Mouse (Mus musculus) CH12.LX (cell line): Measurements from ENCODE around the gene Cox15. TPM values are rescaled to one million over a fixed set of nuclear protein-coding genes. Genes with fewer than 3 reads are reported as not detected.

Experiments used
- DNase-seq: peaks from one replicate; pipeline ENCODE4 v3.0.0-alpha.2; 2013; ENCODE audit errors: extremely low read depth
- H3K27ac ChIP-seq: 2 replicates; pipeline ENCODE4 v1.5.1; 2012; ENCODE audit warnings: low read depth, mild to moderate bottlenecking, control low read depth, moderate library complexity; ENCODE audit not compliant: insufficient read depth
- H3K27me3 ChIP-seq: replicated peaks from 2 replicates; pipeline ENCODE3; 2012; ENCODE audit warnings: inconsistent platforms
- H3K36me3 ChIP-seq, 2 experiments: replicated peaks in 1 of 2; 2 replicates each; pipeline versions ENCODE3 to v1.6.1; 2012; ENCODE audit warnings: inconsistent platforms in 1 of 2, low read length in 1 of 2, mild to moderate bottlenecking in 1 of 2, mixed read lengths in 1 of 2, moderate library complexity in 1 of 2; ENCODE audit not compliant: control insufficient read depth in 1 of 2, insufficient read depth in 1 of 2
- H3K4me1 ChIP-seq, 2 experiments: 2 replicates each; pipeline ENCODE4 v1.6.1; 2012; ENCODE audit warnings: inconsistent platforms in 1 of 2, moderate library complexity in 1 of 2; ENCODE audit not compliant: insufficient read depth in 2 of 2, control insufficient read depth in 1 of 2
- H3K4me2 ChIP-seq: 2 replicates; pipeline ENCODE4 v1.6.1; 2012; ENCODE audit warnings: low read depth, mild to moderate bottlenecking, control low read depth; ENCODE audit not compliant: poor library complexity, insufficient read depth, severe bottlenecking
- H3K4me3 ChIP-seq, 3 experiments: fragments of 150-350 bp in 1 of 3; sonication (generic) in 1 of 3; replicated peaks in 1 of 3; 2 replicates each; pipeline versions ENCODE3 to v1.5.1; 2011 to 2012; ENCODE audit warnings: low read depth in 2 of 3, low read length in 2 of 3, mild to moderate bottlenecking in 2 of 3, moderate library complexity in 2 of 3, control low read depth in 1 of 3, improper control_type of control experiment in 1 of 3, inconsistent platforms in 1 of 3, mixed read lengths in 1 of 3; ENCODE audit not compliant: poor library complexity in 1 of 3
- H3K79me2 ChIP-seq: replicated peaks from 2 replicates; pipeline ENCODE4 v1.6.1; 2012; ENCODE audit warnings: mild to moderate bottlenecking, moderate library complexity; ENCODE audit not compliant: control insufficient read depth, poor library complexity, insufficient read depth, severe bottlenecking; ENCODE audit errors: extremely low read depth
- H3K9ac ChIP-seq: 2 replicates; pipeline ENCODE4 v1.6.1; 2012; ENCODE audit warnings: low read depth, mild to moderate bottlenecking, control low read depth, moderate library complexity; ENCODE audit not compliant: insufficient read depth
- H3K9me3 ChIP-seq: replicated peaks from 2 replicates; pipeline ENCODE3; 2012; ENCODE audit warnings: low read length, inconsistent platforms, mixed read lengths
- BHLHE40 ChIP-seq: IDR thresholded peaks from 2 replicates; pipeline ENCODE4 v1.6.1; 2011; ENCODE audit warnings: mild to moderate bottlenecking, low read depth, low read length, improper control_type of control experiment
- CHD1 ChIP-seq: IDR thresholded peaks from 2 replicates; pipeline ENCODE4 v1.6.1; 2012; ENCODE audit warnings: low read depth, low read length, improper control_type of control experiment, inconsistent platforms
- CTCF ChIP-seq, 2 experiments: IDR thresholded peaks in 1 of 2; conservative IDR thresholded peaks in 1 of 2; 2 replicates each; pipeline ENCODE4 v1.5.1; 2011 to 2012; ENCODE audit warnings: low read depth in 2 of 2, low read length in 2 of 2, improper control_type of control experiment in 1 of 2, inconsistent platforms in 1 of 2, mild to moderate bottlenecking in 1 of 2, moderate library complexity in 1 of 2
- ETS1 ChIP-seq: conservative IDR thresholded peaks from 2 replicates; pipeline ENCODE4 v1.6.1; 2012; ENCODE audit warnings: low read depth, mild to moderate bottlenecking, inconsistent platforms, low read length, improper control_type of control experiment, moderate library complexity
- GABPA ChIP-seq: IDR thresholded peaks from 2 replicates; pipeline ENCODE4 v1.6.1; 2012; ENCODE audit warnings: low read depth, low read length, improper control_type of control experiment, inconsistent platforms; ENCODE audit not compliant: insufficient replicate concordance
- JUND ChIP-seq: conservative IDR thresholded peaks from 2 replicates; pipeline ENCODE4 v1.6.1; 2011; ENCODE audit warnings: low read depth, low read length, improper control_type of control experiment
- MAX ChIP-seq: IDR thresholded peaks from 2 replicates; pipeline ENCODE4 v1.6.1; 2011; ENCODE audit warnings: low read length, improper control_type of control experiment
- MAZ ChIP-seq: IDR thresholded peaks from 2 replicates; pipeline ENCODE4 v1.6.1; 2012; ENCODE audit warnings: low read depth, mild to moderate bottlenecking, inconsistent platforms, low read length, improper control_type of control experiment, moderate library complexity
- MEF2A ChIP-seq: IDR thresholded peaks from 2 replicates; pipeline ENCODE4 v1.6.1; 2014; ENCODE audit warnings: low read depth, mild to moderate bottlenecking, inconsistent platforms, low read length, improper control_type of control experiment, borderline replicate concordance
- MXI1 ChIP-seq: IDR thresholded peaks from 2 replicates; pipeline ENCODE4 v1.6.1; 2011; ENCODE audit warnings: mild to moderate bottlenecking, low read depth, low read length, improper control_type of control experiment
- MYC ChIP-seq: IDR thresholded peaks from 2 replicates; pipeline ENCODE4 v1.6.1; 2011; ENCODE audit warnings: low read depth, mild to moderate bottlenecking, improper control_type of control experiment, low read length
- NELFE ChIP-seq: IDR thresholded peaks from 2 replicates; pipeline ENCODE4 v1.6.1; 2011; ENCODE audit warnings: low read depth, low read length, improper control_type of control experiment
- RAD21 ChIP-seq: IDR thresholded peaks from 2 replicates; pipeline ENCODE4 v1.6.1; 2011; ENCODE audit warnings: low read depth, mild to moderate bottlenecking, low read length, improper control_type of control experiment, moderate library complexity
- SMC3 ChIP-seq: IDR thresholded peaks from 2 replicates; pipeline ENCODE4 v1.6.1; 2011; ENCODE audit warnings: low read depth, low read length, improper control_type of control experiment
- TBP ChIP-seq: conservative IDR thresholded peaks from 2 replicates; pipeline ENCODE4 v1.6.1; 2011; ENCODE audit warnings: low read depth, low read length, improper control_type of control experiment
- ZKSCAN1 ChIP-seq: IDR thresholded peaks from 2 replicates; pipeline ENCODE4 v1.6.1; 2012; ENCODE audit warnings: low read depth, inconsistent platforms, low read length, improper control_type of control experiment, borderline replicate concordance
- ZMIZ1 ChIP-seq: IDR thresholded peaks from 2 replicates; pipeline ENCODE4 v1.6.1; 2012; ENCODE audit warnings: low read depth, mild to moderate bottlenecking, inconsistent platforms, low read length, improper control_type of control experiment
- dilution Hi-C: fragments of 300-500 bp; cut with MboI; formaldehyde crosslinking; loops from 2 replicates; pipeline ENCODE4 v1.14.3; 2020; ENCODE audit warnings: low sequenced_read_pairs; ENCODE audit not compliant: extremely low pct_unique_long_range_greater_than_20kb, extremely low pct_ligation_motif_present
- in situ Hi-C: fragments of 300-500 bp; cut with MboI; formaldehyde crosslinking; loops from 3 replicates; pipeline ENCODE4 v1.14.3; 2019; ENCODE audit warnings: low sequenced_read_pairs, low pct_ligation_motif_present, low pct_unique_long_range_greater_than_20kb, mixed read lengths
- polyA plus RNA-seq: library from polyadenylated mRNA; unstranded; fragments of >175 nt; gene quantifications from 2 replicates; pipeline ENCODE4 v1.2.1, GENCODE M21; 2012; ENCODE audit warnings: low read depth; ENCODE audit not compliant: insufficient read length
- total RNA-seq, 2 experiments: library from RNA; depleted of rRNA; stranded (reverse); fragments of 300-350 nt in 1 of 2; fragments of >200 nt in 1 of 2; gene quantifications; 2 replicates each; pipeline ENCODE4 v1.2.3; 2012 to 2014

Gene Cox15
- total and polyA plus RNA-seq, 3 experiments = 17.4 to 26.9 (median 18.1) TPM

DNA sequence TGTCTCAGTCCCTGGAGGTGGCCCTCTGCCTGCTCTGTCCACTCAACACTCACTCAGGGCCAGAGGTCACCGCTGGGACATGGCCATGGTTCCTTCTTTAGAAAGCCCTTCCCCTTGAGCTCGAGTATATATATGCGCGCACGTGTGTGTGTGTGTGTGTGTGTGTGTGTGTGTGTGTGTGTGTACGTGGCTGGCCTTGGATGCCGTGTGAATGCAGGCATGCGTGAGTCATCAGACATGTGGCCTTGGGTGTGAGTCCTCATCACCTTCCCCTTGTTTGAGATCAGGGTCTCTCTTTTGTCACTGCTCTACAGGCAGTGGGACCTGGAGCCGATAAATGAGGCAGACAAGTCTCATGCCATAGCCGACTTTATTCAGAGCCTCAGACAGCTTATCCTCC is 29.3 kb downstream of the Cox15 start:
- no peak overlapping the region for H3K27ac ChIP-seq
- no peak overlapping the region for H3K4me2 ChIP-seq
- no peak overlapping the region for H3K9ac ChIP-seq
- H3K79me2 ChIP-seq = no peaks in the 10 kb centered on the region
- dilution Hi-C loops = no loop called here
- no peak overlapping the region for H3K4me3 ChIP-seq
- peaks cover 25 to 74% of the 10 kb centered on the region in 2 experiments for H3K36me3 ChIP-seq
- H3K9me3 ChIP-seq = peaks cover 20% of the 10 kb centered on the region
- H3K27me3 ChIP-seq = no peaks in the 10 kb centered on the region
- no peak for DNase-seq
- peaks cover 16 to 58% of the 10 kb centered on the region in 2 experiments for H3K4me1 ChIP-seq
- no peak for TF ChIP-seq JUND
- TF ChIP-seq ETS1 = no peak
- no peak for TF ChIP-seq MEF2A
- TF ChIP-seq TBP = no peak
- TF ChIP-seq ZKSCAN1 = no peak
- no peak for TF ChIP-seq CTCF (conservative IDR thresholded peaks at IDR 0.05 in 1 of 2, IDR thresholded peaks at IDR 0.05 in 1 of 2; ENCODE audit: low read depth in 2 of 2, low read length in 2 of 2)
- TF ChIP-seq GABPA = no peak
- no peak for TF ChIP-seq MAZ
- no peak for TF ChIP-seq ZMIZ1
- TF ChIP-seq MXI1 = no peak
- TF ChIP-seq SMC3 = no peak
- TF ChIP-seq, all 38 proteins: peak for 0
- in situ Hi-C loops = no loop called here

DNA sequence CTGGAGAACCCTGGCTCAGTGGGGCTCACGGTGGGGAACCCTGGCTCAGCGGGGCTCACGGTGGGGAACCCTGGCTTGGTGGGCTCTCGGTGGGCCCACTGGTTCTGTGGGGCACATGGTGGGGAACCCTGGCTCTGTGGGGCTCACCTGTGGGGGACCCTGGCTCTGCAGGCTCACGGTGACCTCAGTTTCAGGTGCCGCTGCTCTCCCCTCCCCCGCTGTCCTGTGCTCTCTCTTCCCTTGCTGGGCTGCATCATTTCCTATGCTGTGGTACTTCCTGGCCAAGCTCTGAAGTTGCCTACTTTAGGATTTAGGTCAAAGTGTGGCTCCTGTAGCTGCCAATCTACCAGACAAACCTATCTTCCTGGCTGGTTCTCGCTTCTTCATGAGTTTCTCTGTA is 29.9 kb downstream of the Cox15 start:
- dilution Hi-C loops = no loop called here
- H3K9ac ChIP-seq = no peak overlapping the region
- no peaks in the 10 kb centered on the region for H3K79me2 ChIP-seq
- peaks cover 20% of the 10 kb centered on the region for H3K9me3 ChIP-seq
- H3K27me3 ChIP-seq = no peaks in the 10 kb centered on the region
- H3K4me1 ChIP-seq = peaks cover 13 to 53% of the 10 kb centered on the region in 2 experiments
- peaks cover 24 to 74% of the 10 kb centered on the region in 2 experiments for H3K36me3 ChIP-seq
- no peak for TF ChIP-seq MAX
- no peak for TF ChIP-seq SMC3
- TF ChIP-seq ETS1 = no peak
- no peak for TF ChIP-seq RAD21
- no peak overlapping the region for H3K4me3 ChIP-seq
- in situ Hi-C loops = no loop called here
- no peak overlapping the region for H3K27ac ChIP-seq
- no peak for DNase-seq
- H3K4me2 ChIP-seq = no peak overlapping the region

DNA sequence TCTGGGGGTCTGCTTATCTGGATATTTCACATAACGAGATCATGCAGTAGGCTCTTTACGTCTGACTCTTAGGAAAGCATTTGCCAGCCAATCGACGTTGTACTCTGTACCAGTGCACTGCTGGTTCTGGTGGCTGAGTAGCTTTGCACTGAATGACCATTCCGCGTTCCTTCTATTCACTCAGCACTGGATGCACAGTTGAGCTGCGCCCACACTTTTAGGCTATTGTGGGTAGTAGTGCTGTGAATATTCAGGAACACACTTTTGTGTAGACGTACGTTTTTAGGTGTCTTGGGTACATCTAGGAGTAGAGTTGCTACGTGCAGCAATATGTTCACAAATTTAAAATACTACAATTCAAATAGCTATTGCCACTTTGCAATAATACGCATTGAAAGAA is 32.7 kb downstream of the Cox15 start:
- H3K4me1 ChIP-seq = peaks cover 10 to 27% of the 10 kb centered on the region in 2 experiments
- dilution Hi-C loops = no loop called here
- no peak overlapping the region for H3K4me2 ChIP-seq
- in situ Hi-C loops = no loop called here
- TF ChIP-seq BHLHE40 = no peak
- TF ChIP-seq NELFE = no peak
- TF ChIP-seq MYC = no peak
- no peak for TF ChIP-seq CHD1
- H3K36me3 ChIP-seq = peaks cover 24 to 78% of the 10 kb centered on the region in 2 experiments
- H3K79me2 ChIP-seq = no peaks in the 10 kb centered on the region
- H3K4me3 ChIP-seq = no peak overlapping the region
- no peak overlapping the region for H3K9ac ChIP-seq
- H3K27me3 ChIP-seq = no peaks in the 10 kb centered on the region
- H3K27ac ChIP-seq = no peak overlapping the region
- no peak for DNase-seq
- H3K9me3 ChIP-seq = peaks cover 7% of the 10 kb centered on the region
